In genomic region chr7:68886173-68886572, GRCm38 (mm10) we compare ENCODE assay signal across 22 mouse cellular contexts.
"Had no signal": no experiment of that assay in that cellular context is flagged by ENCODE, and none has a peak within 500 bp of the region (broad histone marks: within the 10 kb centered on the region; RNA-seq: fewer than 3 reads in every experiment).

No protein-coding gene starts in this region.

- H3K36me3 ChIP-seq: limb, embryonic 12.5 days; limb, embryonic 15.5 days; lung, embryonic 15.5 days; midbrain, embryonic 10.5 days; midbrain, embryonic 13.5 days; neural tube, embryonic 13.5 days; stomach, embryonic 15.5 days had no signal

- H3K27me3 ChIP-seq: limb, embryonic 12.5 days; limb, embryonic 15.5 days; lung, embryonic 15.5 days; megakaryocyte, embryonic 14.5 days; midbrain, embryonic 13.5 days; neural tube, embryonic 13.5 days; stomach, embryonic 15.5 days had no signal

- DNase-seq: left cerebral cortex, postnatal 4 days; lung, adult 18-20 months; lung, postnatal 10 days; lung, postnatal 36 days; retina, postnatal 1 day; right cerebral cortex, postnatal 25 days; spleen, adult 18-20 months; thymus, postnatal 25 days had no signal

- ATAC-seq: hindbrain, postnatal 0 days; inflammation-experienced regulatory T-cells, adult 6 months; intestine, embryonic 16.5 days; midbrain, embryonic 13.5 days; midbrain, embryonic 16.5 days had no signal

- H3K4me1 ChIP-seq: limb, embryonic 12.5 days; limb, embryonic 15.5 days; lung, embryonic 15.5 days; megakaryocyte, embryonic 14.5 days; midbrain, embryonic 10.5 days; midbrain, embryonic 13.5 days; neural tube, embryonic 13.5 days; stomach, embryonic 15.5 days had no signal

- H3K9ac ChIP-seq: limb, embryonic 12.5 days; limb, embryonic 15.5 days; liver, embryonic 14.5 days; lung, embryonic 15.5 days; midbrain, embryonic 13.5 days; neural tube, embryonic 13.5 days; stomach, embryonic 15.5 days had no signal

- H3K27ac ChIP-seq: hindbrain, postnatal 0 days; limb, embryonic 12.5 days; limb, embryonic 15.5 days; liver, embryonic 14.5 days; lung, embryonic 15.5 days; midbrain, embryonic 10.5 days; midbrain, embryonic 13.5 days; neural tube, embryonic 13.5 days; stomach, embryonic 15.5 days had no signal

- H3K4me3 ChIP-seq: limb, embryonic 12.5 days; limb, embryonic 15.5 days; lung, embryonic 15.5 days; megakaryocyte, embryonic 14.5 days; midbrain, embryonic 10.5 days; midbrain, embryonic 13.5 days; myocyte; neural tube, embryonic 13.5 days; stomach, embryonic 15.5 days had no signal

- H3K9me3 ChIP-seq: limb, embryonic 12.5 days; limb, embryonic 15.5 days; lung, embryonic 15.5 days; midbrain, embryonic 10.5 days; midbrain, embryonic 13.5 days; neural tube, embryonic 13.5 days; stomach, embryonic 15.5 days had no signal

- H3K4me2 ChIP-seq: limb, embryonic 12.5 days; limb, embryonic 15.5 days; lung, embryonic 15.5 days; midbrain, embryonic 13.5 days; neural tube, embryonic 13.5 days; stomach, embryonic 15.5 days had no signal
